Mouse (Mus musculus): Measurements from ENCODE around the gene Zdhhc8. TPM values are rescaled to one million over a fixed set of nuclear protein-coding genes. Genes with fewer than 3 reads are reported as not detected.
A peak's percentile ranks its signal among the peaks of the same experiment; 100 is the strongest.

The Zdhhc8 gene
- polyA plus RNA-seq, 1 experiment from 2014 or later, result 17.3 TPM

- 18% methylated on average over 13 of the region's 13 CpGs for WGBS (ENCODE audit: insufficient replicate concordance)
- Histone ChIP-seq H3K9me3 (replicated peaks; ENCODE audit: control insufficient read depth, low read length) (no peaks in the 10 kb centered on the region), H3K4me3 (ENCODE audit: low read depth, low read length) (peak overlapping the region; percentile 75), H3K27ac (ENCODE audit: low read depth, low read length) (peak overlapping the region; percentile 85), H3K4me1 (ENCODE audit: control insufficient read depth, insufficient read depth, low read length) (peaks cover 39% of the 10 kb centered on the region), H3K9ac (ENCODE audit: low read depth, low read length) (peak overlapping the region; percentile 85), H3K4me2 (peak overlapping the region; percentile 79), H3K27me3 (ENCODE audit: control insufficient read depth, insufficient read depth, low read length) (no peaks in the 10 kb centered on the region), H3K36me3 (ENCODE audit: control insufficient read depth, insufficient read depth, low read length) (no peaks in the 10 kb centered on the region)
- no peak for ATAC-seq (replicated peaks; ENCODE audit: insufficient number of reproducible peaks, low FRiP score, low TSS enrichment)
These were observed 841 bp downstream of the Zdhhc8 start for GRCm38 (mm10) chr16:18233919-18234670.

DNA sequence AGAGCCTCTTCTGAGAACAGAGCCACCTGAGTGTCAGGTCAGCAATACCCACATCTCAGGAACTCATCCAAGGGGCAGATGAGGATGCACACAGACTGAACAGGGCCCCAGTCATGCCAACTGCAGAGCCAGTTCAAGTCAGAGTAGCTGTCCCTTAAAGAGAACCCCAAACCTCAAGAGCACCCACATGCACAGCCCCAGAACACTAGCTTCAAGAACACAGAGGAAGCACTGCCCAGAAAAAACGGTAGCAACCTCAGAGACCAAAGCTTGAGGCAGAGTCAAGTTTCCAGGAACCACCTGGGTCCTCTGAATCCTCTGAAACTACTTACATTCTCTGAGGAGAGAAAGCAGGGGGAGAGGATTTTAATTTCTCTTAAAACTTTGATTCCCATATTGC lies 1.5 kb downstream of the Zdhhc8 start:
- peak overlapping the region; percentile 75 for H3K4me3 ChIP-seq (ENCODE audit: low read depth, low read length)
- 50% methylated on average over 1 of the region's 1 CpGs for WGBS (ENCODE audit: insufficient replicate concordance)
- no peak overlapping the region for H3K27ac ChIP-seq (ENCODE audit: low read depth, low read length)
- H3K36me3 ChIP-seq (ENCODE audit: control insufficient read depth, insufficient read depth, low read length), result no peaks in the 10 kb centered on the region
- H3K9ac ChIP-seq (ENCODE audit: low read depth, low read length), result 0 out of 2 replicates have a peak overlapping the region, but pooled peaks have one; percentile 22
- no peak for ATAC-seq (replicated peaks; ENCODE audit: insufficient number of reproducible peaks, low FRiP score, low TSS enrichment)
- peak overlapping the region; percentile 79 for H3K4me2 ChIP-seq
- peaks cover 45% of the 10 kb centered on the region for H3K4me1 ChIP-seq (ENCODE audit: control insufficient read depth, insufficient read depth, low read length)
- H3K9me3 ChIP-seq (replicated peaks; ENCODE audit: control insufficient read depth, low read length), result no peaks in the 10 kb centered on the region
- no peaks in the 10 kb centered on the region for H3K27me3 ChIP-seq (ENCODE audit: control insufficient read depth, insufficient read depth, low read length)

GRCm38 (mm10) chr16:18231451-18231850 lies 3.5 kb downstream of the Zdhhc8 start:
- WGBS (ENCODE audit: insufficient replicate concordance), result 90% methylated on average over 4 of the region's 4 CpGs
- no peaks in the 10 kb centered on the region for H3K27me3 ChIP-seq (ENCODE audit: control insufficient read depth, insufficient read depth, low read length)
- no peak for ATAC-seq (replicated peaks; ENCODE audit: insufficient number of reproducible peaks, low FRiP score, low TSS enrichment)
- peaks cover 1% of the 10 kb centered on the region; the same call in 1 of the 2 replicates for H3K36me3 ChIP-seq (ENCODE audit: control insufficient read depth, insufficient read depth, low read length)
- no peaks in the 10 kb centered on the region for H3K9me3 ChIP-seq (replicated peaks; ENCODE audit: control insufficient read depth, low read length)
- H3K4me2 ChIP-seq, result no peak overlapping the region
- no peak overlapping the region for H3K9ac ChIP-seq (ENCODE audit: low read depth, low read length)
- H3K4me3 ChIP-seq (ENCODE audit: low read depth, low read length), result no peak overlapping the region
- peaks cover 45% of the 10 kb centered on the region for H3K4me1 ChIP-seq (ENCODE audit: control insufficient read depth, insufficient read depth, low read length)
- H3K27ac ChIP-seq (ENCODE audit: low read depth, low read length), result no peak overlapping the region

DNA sequence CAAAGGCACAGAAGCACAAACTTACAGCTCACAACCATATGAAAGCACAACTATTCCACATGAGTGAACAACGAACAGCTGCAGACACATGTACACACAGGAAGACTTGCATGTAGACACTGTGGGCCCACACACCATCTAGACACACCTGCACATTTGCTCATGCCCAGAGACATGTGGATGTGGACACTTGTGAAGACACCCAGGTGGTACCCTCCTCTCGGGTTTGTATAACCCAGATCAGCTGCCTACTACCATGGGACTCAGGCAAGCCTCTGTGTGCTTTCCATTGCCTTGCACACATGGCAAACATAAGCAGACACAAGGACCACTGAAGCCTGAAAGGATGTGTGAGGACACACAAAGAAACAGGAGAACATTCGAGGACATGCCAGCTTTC lies 3.9 kb downstream of the Zdhhc8 start:
- Histone ChIP-seq H3K27ac (ENCODE audit: low read depth, low read length) (peak overlapping the region; percentile 94), H3K9ac (ENCODE audit: low read depth, low read length) (no peak overlapping the region), H3K9me3 (replicated peaks; ENCODE audit: control insufficient read depth, low read length) (no peaks in the 10 kb centered on the region), H3K4me3 (ENCODE audit: low read depth, low read length) (no peak overlapping the region), H3K4me1 (ENCODE audit: control insufficient read depth, insufficient read depth, low read length) (peaks cover 41% of the 10 kb centered on the region), H3K36me3 (ENCODE audit: control insufficient read depth, insufficient read depth, low read length) (peaks cover 3% of the 10 kb centered on the region), H3K27me3 (ENCODE audit: control insufficient read depth, insufficient read depth, low read length) (no peaks in the 10 kb centered on the region), H3K4me2 (peak overlapping the region; percentile 46; the same call in 1 of the 2 replicates)
- no peak for ATAC-seq (replicated peaks; ENCODE audit: insufficient number of reproducible peaks, low FRiP score, low TSS enrichment)
- WGBS (ENCODE audit: insufficient replicate concordance), result 71% methylated on average over 3 of the region's 3 CpGs

GRCm38 (mm10) chr16:18230617-18231016 lies 4.3 kb downstream of the Zdhhc8 start:
- Histone ChIP-seq H3K27me3 (ENCODE audit: control insufficient read depth, insufficient read depth, low read length) (no peaks in the 10 kb centered on the region), H3K9me3 (replicated peaks; ENCODE audit: control insufficient read depth, low read length) (no peaks in the 10 kb centered on the region), H3K4me1 (ENCODE audit: control insufficient read depth, insufficient read depth, low read length) (peaks cover 37% of the 10 kb centered on the region), H3K4me3 (ENCODE audit: low read depth, low read length) (no peak overlapping the region), H3K27ac (ENCODE audit: low read depth, low read length) (peak overlapping the region; percentile 94), H3K36me3 (ENCODE audit: control insufficient read depth, insufficient read depth, low read length) (peaks cover 6% of the 10 kb centered on the region), H3K4me2 (peak overlapping the region; percentile 46), H3K9ac (ENCODE audit: low read depth, low read length) (0 out of 2 replicates have a peak overlapping the region, but pooled peaks have one; percentile 24)
- no peak for ATAC-seq (replicated peaks; ENCODE audit: insufficient number of reproducible peaks, low FRiP score, low TSS enrichment)
- 69% methylated on average over 6 of the region's 6 CpGs for WGBS (ENCODE audit: insufficient replicate concordance)

DNA sequence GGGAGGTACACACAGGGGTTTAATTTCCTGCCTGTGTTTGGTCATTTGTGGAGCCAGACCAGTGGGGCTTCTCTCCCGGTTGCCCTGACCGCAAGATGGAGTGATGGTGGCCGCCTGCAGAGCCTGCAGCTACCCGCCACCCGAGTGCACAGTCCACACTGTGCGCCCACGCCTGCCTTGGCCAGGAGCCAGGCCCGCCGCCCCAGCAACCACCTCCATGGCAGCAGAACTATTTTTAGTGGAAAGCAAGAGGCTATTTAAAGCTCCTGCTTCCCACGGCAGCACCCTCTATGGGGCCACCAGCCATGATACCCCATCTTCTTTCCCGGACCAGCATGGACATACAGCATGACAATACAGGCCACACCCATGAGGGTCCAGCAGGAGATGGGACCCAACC lies 5.3 kb downstream of the Zdhhc8 start:
- Histone ChIP-seq H3K4me3 (ENCODE audit: low read depth, low read length) (peak overlapping the region; percentile 16), H3K27ac (ENCODE audit: low read depth, low read length) (peak overlapping the region; percentile 94), H3K9ac (ENCODE audit: low read depth, low read length) (peak overlapping the region; percentile 24; the same call in 1 of the 2 replicates), H3K36me3 (ENCODE audit: control insufficient read depth, insufficient read depth, low read length) (peaks cover 16% of the 10 kb centered on the region), H3K4me1 (ENCODE audit: control insufficient read depth, insufficient read depth, low read length) (peaks cover 36% of the 10 kb centered on the region), H3K4me2 (peak overlapping the region; percentile 46), H3K27me3 (ENCODE audit: control insufficient read depth, insufficient read depth, low read length) (no peaks in the 10 kb centered on the region), H3K9me3 (replicated peaks; ENCODE audit: control insufficient read depth, low read length) (no peaks in the 10 kb centered on the region)
- WGBS (ENCODE audit: insufficient replicate concordance), result 42% methylated on average over 11 of the region's 11 CpGs
- peak; percentile 23 for ATAC-seq (replicated peaks; ENCODE audit: insufficient number of reproducible peaks, low FRiP score, low TSS enrichment)

- Histone ChIP-seq H3K27me3 (ENCODE audit: control insufficient read depth, insufficient read depth, low read length) (no peaks in the 10 kb centered on the region), H3K9ac (ENCODE audit: low read depth, low read length) (no peak overlapping the region), H3K4me2 (peak overlapping the region; percentile 46), H3K27ac (ENCODE audit: low read depth, low read length) (peak overlapping the region; percentile 94), H3K9me3 (replicated peaks; ENCODE audit: control insufficient read depth, low read length) (no peaks in the 10 kb centered on the region), H3K36me3 (ENCODE audit: control insufficient read depth, insufficient read depth, low read length) (peaks cover 23% of the 10 kb centered on the region), H3K4me1 (ENCODE audit: control insufficient read depth, insufficient read depth, low read length) (peaks cover 32% of the 10 kb centered on the region), H3K4me3 (ENCODE audit: low read depth, low read length) (peak overlapping the region; percentile 16; the same call in 1 of the 2 replicates)
- 87% methylated on average over 4 of the region's 4 CpGs for WGBS (ENCODE audit: insufficient replicate concordance)
- ATAC-seq (replicated peaks; ENCODE audit: insufficient number of reproducible peaks, low FRiP score, low TSS enrichment), result no peak
These were observed 6.1 kb downstream of the Zdhhc8 start for GRCm38 (mm10) chr16:18228856-18229255.

- Histone ChIP-seq H3K27me3 (ENCODE audit: control insufficient read depth, insufficient read depth, low read length) (no peaks in the 10 kb centered on the region), H3K4me2 (no peak overlapping the region), H3K9ac (ENCODE audit: low read depth, low read length) (no peak overlapping the region), H3K4me3 (ENCODE audit: low read depth, low read length) (no peak overlapping the region), H3K36me3 (ENCODE audit: control insufficient read depth, insufficient read depth, low read length) (peaks cover 29% of the 10 kb centered on the region), H3K4me1 (ENCODE audit: control insufficient read depth, insufficient read depth, low read length) (peaks cover 25% of the 10 kb centered on the region), H3K9me3 (replicated peaks; ENCODE audit: control insufficient read depth, low read length) (no peaks in the 10 kb centered on the region), H3K27ac (ENCODE audit: low read depth, low read length) (no peak overlapping the region)
- no peak for ATAC-seq (replicated peaks; ENCODE audit: insufficient number of reproducible peaks, low FRiP score, low TSS enrichment)
- WGBS (ENCODE audit: insufficient replicate concordance), result 94% methylated on average over 20 of the region's 20 CpGs
These were observed 7.0 kb downstream of the Zdhhc8 start for GRCm38 (mm10) chr16:18227897-18228422.

Measured in heart, embryonic 11.5 days (tissue).